Mouse (Mus musculus) testis, adult 2 months (tissue): ENCODE data around the gene Prkaa1.

Experiments
- CTCF ChIP-seq: fragments of 200-500 bp; IDR thresholded peaks from 2 replicates; pipeline ENCODE4 v1.5.1; 2012; ENCODE audit warnings: low read depth, mild to moderate bottlenecking, inconsistent platforms, low read length, moderate library complexity; ENCODE audit not compliant: control insufficient read depth, insufficient read depth, insufficient replicate concordance
- POLR2A ChIP-seq: fragments of 200-500 bp; IDR thresholded peaks from 2 replicates; pipeline ENCODE4 v1.6.1; 2012; ENCODE audit warnings: low read depth, mild to moderate bottlenecking, inconsistent platforms, low read length, moderate library complexity; ENCODE audit not compliant: control insufficient read depth

GRCm38 (mm10) chr15:5205222-5205621 lies 61.6 kb downstream of the Prkaa1 start:
- TF ChIP-seq POLR2A (no peak), CTCF (no peak)
